Mouse (Mus musculus) CH12.LX (cell line): ENCODE measurements around the gene H1fx. TPM values are rescaled to one million over a fixed set of nuclear protein-coding genes. Genes with fewer than 3 reads are reported as not detected.

ENCODE experiments used
- DNase-seq: peaks from one replicate; pipeline ENCODE4 v3.0.0-alpha.2; 2013; ENCODE audit errors: extremely low read depth
- H3K27ac ChIP-seq: 2 replicates; pipeline ENCODE4 v1.5.1; 2012; ENCODE audit warnings: low read depth, mild to moderate bottlenecking, control low read depth, moderate library complexity; ENCODE audit not compliant: insufficient read depth
- H3K27me3 ChIP-seq: replicated peaks from 2 replicates; pipeline ENCODE3; 2012; ENCODE audit warnings: inconsistent platforms
- H3K36me3 ChIP-seq, 2 experiments: replicated peaks in 1 of 2; 2 replicates each; pipeline versions ENCODE3 to v1.6.1; 2012; ENCODE audit warnings: inconsistent platforms in 1 of 2, low read length in 1 of 2, mild to moderate bottlenecking in 1 of 2, mixed read lengths in 1 of 2, moderate library complexity in 1 of 2; ENCODE audit not compliant: control insufficient read depth in 1 of 2, insufficient read depth in 1 of 2
- H3K4me1 ChIP-seq, 2 experiments: 2 replicates each; pipeline ENCODE4 v1.6.1; 2012; ENCODE audit warnings: inconsistent platforms in 1 of 2, moderate library complexity in 1 of 2; ENCODE audit not compliant: insufficient read depth in 2 of 2, control insufficient read depth in 1 of 2
- H3K4me2 ChIP-seq: 2 replicates; pipeline ENCODE4 v1.6.1; 2012; ENCODE audit warnings: low read depth, mild to moderate bottlenecking, control low read depth; ENCODE audit not compliant: poor library complexity, insufficient read depth, severe bottlenecking
- H3K4me3 ChIP-seq, 3 experiments: fragments of 150-350 bp in 1 of 3; sonication (generic) in 1 of 3; replicated peaks in 1 of 3; 2 replicates each; pipeline versions ENCODE3 to v1.5.1; 2011 to 2012; ENCODE audit warnings: low read depth in 2 of 3, low read length in 2 of 3, mild to moderate bottlenecking in 2 of 3, moderate library complexity in 2 of 3, control low read depth in 1 of 3, improper control_type of control experiment in 1 of 3, inconsistent platforms in 1 of 3, mixed read lengths in 1 of 3; ENCODE audit not compliant: poor library complexity in 1 of 3
- H3K79me2 ChIP-seq: replicated peaks from 2 replicates; pipeline ENCODE4 v1.6.1; 2012; ENCODE audit warnings: mild to moderate bottlenecking, moderate library complexity; ENCODE audit not compliant: control insufficient read depth, poor library complexity, insufficient read depth, severe bottlenecking; ENCODE audit errors: extremely low read depth
- H3K9ac ChIP-seq: 2 replicates; pipeline ENCODE4 v1.6.1; 2012; ENCODE audit warnings: low read depth, mild to moderate bottlenecking, control low read depth, moderate library complexity; ENCODE audit not compliant: insufficient read depth
- H3K9me3 ChIP-seq: replicated peaks from 2 replicates; pipeline ENCODE3; 2012; ENCODE audit warnings: low read length, inconsistent platforms, mixed read lengths
- BHLHE40 ChIP-seq: IDR thresholded peaks from 2 replicates; pipeline ENCODE4 v1.6.1; 2011; ENCODE audit warnings: mild to moderate bottlenecking, low read depth, low read length, improper control_type of control experiment
- CHD1 ChIP-seq: IDR thresholded peaks from 2 replicates; pipeline ENCODE4 v1.6.1; 2012; ENCODE audit warnings: low read depth, low read length, improper control_type of control experiment, inconsistent platforms
- CHD2 ChIP-seq: IDR thresholded peaks from 2 replicates; pipeline ENCODE4 v1.6.1; 2011; ENCODE audit warnings: low read length, improper control_type of control experiment
- CTCF ChIP-seq, 2 experiments: IDR thresholded peaks in 1 of 2; conservative IDR thresholded peaks in 1 of 2; 2 replicates each; pipeline ENCODE4 v1.5.1; 2011 to 2012; ENCODE audit warnings: low read depth in 2 of 2, low read length in 2 of 2, improper control_type of control experiment in 1 of 2, inconsistent platforms in 1 of 2, mild to moderate bottlenecking in 1 of 2, moderate library complexity in 1 of 2
- ELF1 ChIP-seq: IDR thresholded peaks from 2 replicates; pipeline ENCODE4 v1.6.1; 2014; ENCODE audit warnings: low read depth, mild to moderate bottlenecking, inconsistent platforms, low read length, improper control_type of control experiment
- EP300 ChIP-seq: IDR thresholded peaks from 2 replicates; pipeline ENCODE4 v1.6.1; 2011; ENCODE audit warnings: low read length, improper control_type of control experiment
- ETS1 ChIP-seq: conservative IDR thresholded peaks from 2 replicates; pipeline ENCODE4 v1.6.1; 2012; ENCODE audit warnings: low read depth, mild to moderate bottlenecking, inconsistent platforms, low read length, improper control_type of control experiment, moderate library complexity
- HCFC1 ChIP-seq: IDR thresholded peaks from 2 replicates; pipeline ENCODE4 v1.6.1; 2012; ENCODE audit warnings: low read depth, mild to moderate bottlenecking, inconsistent platforms, low read length, improper control_type of control experiment
- IRF4 ChIP-seq: IDR thresholded peaks from 2 replicates; pipeline ENCODE4 v1.6.1; 2014; ENCODE audit warnings: low read depth, mild to moderate bottlenecking, inconsistent platforms, low read length, improper control_type of control experiment
- JUN ChIP-seq: IDR thresholded peaks from 2 replicates; pipeline ENCODE4 v1.6.1; 2011; ENCODE audit warnings: low read depth, mild to moderate bottlenecking, low read length, improper control_type of control experiment, moderate library complexity; ENCODE audit not compliant: insufficient read depth
- JUND ChIP-seq: conservative IDR thresholded peaks from 2 replicates; pipeline ENCODE4 v1.6.1; 2011; ENCODE audit warnings: low read depth, low read length, improper control_type of control experiment
- KAT2A ChIP-seq: IDR thresholded peaks from 2 replicates; pipeline ENCODE4 v1.6.1; 2012; ENCODE audit warnings: low read length, improper control_type of control experiment, inconsistent platforms; ENCODE audit not compliant: insufficient replicate concordance
- MEF2A ChIP-seq: IDR thresholded peaks from 2 replicates; pipeline ENCODE4 v1.6.1; 2014; ENCODE audit warnings: low read depth, mild to moderate bottlenecking, inconsistent platforms, low read length, improper control_type of control experiment, borderline replicate concordance
- NELFE ChIP-seq: IDR thresholded peaks from 2 replicates; pipeline ENCODE4 v1.6.1; 2011; ENCODE audit warnings: low read depth, low read length, improper control_type of control experiment
- POLR2AphosphoS2 ChIP-seq: IDR thresholded peaks from 2 replicates; pipeline ENCODE4 v1.6.1; 2011; ENCODE audit warnings: low read depth, low read length, improper control_type of control experiment
- RAD21 ChIP-seq: IDR thresholded peaks from 2 replicates; pipeline ENCODE4 v1.6.1; 2011; ENCODE audit warnings: low read depth, mild to moderate bottlenecking, low read length, improper control_type of control experiment, moderate library complexity
- RCOR1 ChIP-seq: conservative IDR thresholded peaks from 2 replicates; pipeline ENCODE4 v1.6.1; 2012; ENCODE audit warnings: low read depth, mild to moderate bottlenecking, inconsistent platforms, low read length, improper control_type of control experiment
- SMC3 ChIP-seq: IDR thresholded peaks from 2 replicates; pipeline ENCODE4 v1.6.1; 2011; ENCODE audit warnings: low read depth, low read length, improper control_type of control experiment
- TBP ChIP-seq: conservative IDR thresholded peaks from 2 replicates; pipeline ENCODE4 v1.6.1; 2011; ENCODE audit warnings: low read depth, low read length, improper control_type of control experiment
- TCF12 ChIP-seq: IDR thresholded peaks from 2 replicates; pipeline ENCODE4 v1.6.1; 2014; ENCODE audit warnings: low read depth, mild to moderate bottlenecking, inconsistent platforms, low read length, improper control_type of control experiment
- UBTF ChIP-seq: IDR thresholded peaks from 2 replicates; pipeline ENCODE4 v1.6.1; 2012; ENCODE audit warnings: low read depth, mild to moderate bottlenecking, inconsistent platforms, low read length, improper control_type of control experiment, moderate library complexity
- USF1 ChIP-seq: IDR thresholded peaks from 2 replicates; pipeline ENCODE4 v1.6.1; 2014; ENCODE audit warnings: low read depth, mild to moderate bottlenecking, inconsistent platforms, low read length, improper control_type of control experiment
- USF2 ChIP-seq: conservative IDR thresholded peaks from 2 replicates; pipeline ENCODE4 v1.6.1; 2011; ENCODE audit warnings: low read depth, low read length, improper control_type of control experiment
- ZKSCAN1 ChIP-seq: IDR thresholded peaks from 2 replicates; pipeline ENCODE4 v1.6.1; 2012; ENCODE audit warnings: low read depth, inconsistent platforms, low read length, improper control_type of control experiment, borderline replicate concordance
- ZMIZ1 ChIP-seq: IDR thresholded peaks from 2 replicates; pipeline ENCODE4 v1.6.1; 2012; ENCODE audit warnings: low read depth, mild to moderate bottlenecking, inconsistent platforms, low read length, improper control_type of control experiment
- ZNF384 ChIP-seq: IDR thresholded peaks from 2 replicates; pipeline ENCODE4 v1.6.1; 2012; ENCODE audit warnings: low read depth, low read length, improper control_type of control experiment, inconsistent platforms
- dilution Hi-C: fragments of 300-500 bp; cut with MboI; formaldehyde crosslinking; loops from 2 replicates; pipeline ENCODE4 v1.14.3; 2020; ENCODE audit warnings: low sequenced_read_pairs; ENCODE audit not compliant: extremely low pct_unique_long_range_greater_than_20kb, extremely low pct_ligation_motif_present
- in situ Hi-C: fragments of 300-500 bp; cut with MboI; formaldehyde crosslinking; loops from 3 replicates; pipeline ENCODE4 v1.14.3; 2019; ENCODE audit warnings: low sequenced_read_pairs, low pct_ligation_motif_present, low pct_unique_long_range_greater_than_20kb, mixed read lengths
- polyA plus RNA-seq: library from polyadenylated mRNA; unstranded; fragments of >175 nt; gene quantifications from 2 replicates; pipeline ENCODE4 v1.2.1, GENCODE M21; 2012; ENCODE audit warnings: low read depth; ENCODE audit not compliant: insufficient read length
- total RNA-seq, 2 experiments: library from RNA; depleted of rRNA; stranded (reverse); fragments of 300-350 nt in 1 of 2; fragments of >200 nt in 1 of 2; gene quantifications; 2 replicates each; pipeline ENCODE4 v1.2.3; 2012 to 2014

H1fx gene
- total and polyA plus RNA-seq, 3 experiments = 0.08 TPM; not detected in 2

DNA sequence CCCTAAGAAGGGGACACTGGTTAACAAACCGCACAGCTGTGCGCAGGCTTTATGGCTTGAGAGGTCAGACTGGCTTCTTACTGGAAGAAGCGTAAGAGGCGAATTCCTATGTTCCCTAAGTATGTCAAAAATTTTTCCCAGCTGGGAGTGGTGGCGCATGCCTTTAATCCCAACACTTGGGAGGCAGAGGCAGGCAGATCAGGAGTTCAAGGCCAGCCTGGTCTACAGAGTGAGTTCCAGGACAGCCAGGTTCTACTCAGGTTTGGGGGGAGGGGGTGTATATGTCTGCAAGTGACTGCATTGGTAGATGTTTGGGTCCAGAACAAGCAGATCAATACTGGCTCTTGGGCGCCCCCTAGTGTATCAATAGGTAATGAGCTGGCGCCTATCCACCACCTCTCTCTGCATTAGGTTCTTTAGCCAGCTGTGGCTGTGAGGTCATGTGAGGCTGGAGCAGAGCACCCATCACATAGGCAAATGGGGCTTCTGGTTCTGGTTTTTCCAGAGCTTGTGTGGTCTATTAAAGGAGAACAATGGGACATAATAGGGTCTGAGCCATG is 16.3 kb upstream of the H1fx start:
- H3K9me3 ChIP-seq = no peaks in the 10 kb centered on the region
- H3K4me2 ChIP-seq = no peak overlapping the region
- no peaks in the 10 kb centered on the region; the same call in 1 of the 2 replicates for H3K79me2 ChIP-seq
- in situ Hi-C loops (no loop called here), dilution Hi-C loops (no loop called here)
- peaks cover 39 to 51% of the 10 kb centered on the region in 2 experiments for H3K36me3 ChIP-seq
- H3K27me3 ChIP-seq = no peaks in the 10 kb centered on the region
- peak; percentile 86 for DNase-seq
- no peak overlapping the region for H3K4me3 ChIP-seq
- no peak overlapping the region for H3K9ac ChIP-seq
- TF ChIP-seq ELF1 (no peak), CHD1 (no peak), KAT2A (no peak), ZMIZ1 (no peak), NELFE (0 out of 2 replicates have a peak, but pooled peaks have one; percentile 17), MEF2A (no peak), TCF12 (no peak), CHD2 (no peak), BHLHE40 (peak; percentile 25; the same call in 1 of the 2 replicates), HCFC1 (no peak), USF2 (no peak), RCOR1 (no peak), UBTF (no peak), ZKSCAN1 (no peak), USF1 (no peak), JUN (no peak), RAD21 (peak; percentile 80), CTCF (conservative IDR thresholded peaks at IDR 0.05 in 1 of 2, IDR thresholded peaks at IDR 0.05 in 1 of 2; ENCODE audit: low read depth in 2 of 2, low read length in 2 of 2) (peak; percentile 19 to 87; a peak in 2 of 4 replicates), SMC3 (peak; percentile 79), ZNF384 (no peak)
- H3K4me1 ChIP-seq = peaks cover 0 to 8% of the 10 kb centered on the region in 2 experiments; a peak in 2 of 4 replicates
- H3K27ac ChIP-seq = no peak overlapping the region

DNA sequence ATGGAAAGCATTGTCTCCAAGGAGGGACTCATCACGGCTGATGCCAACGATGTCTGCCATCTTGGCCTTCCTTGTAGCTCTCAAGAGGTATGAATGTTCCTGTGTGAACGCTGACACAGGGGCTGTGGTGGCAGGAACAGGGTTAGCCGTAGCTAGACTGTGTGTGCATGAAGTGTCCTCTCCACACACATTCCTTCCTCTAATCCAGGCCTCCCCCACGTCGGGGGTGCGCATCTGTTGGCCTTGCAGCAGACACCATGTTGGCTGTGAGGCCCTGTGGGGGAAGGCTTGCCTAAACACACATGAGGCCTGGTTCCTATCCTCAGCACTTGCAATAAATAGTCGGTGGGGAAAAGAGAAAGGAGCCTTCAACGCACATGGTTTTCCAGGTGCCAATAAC is 15.2 kb upstream of the H1fx start:
- Histone ChIP-seq H3K9me3 (no peaks in the 10 kb centered on the region), H3K4me2 (no peak overlapping the region), H3K27me3 (no peaks in the 10 kb centered on the region), H3K4me3 (no peak overlapping the region), H3K36me3 (peaks cover 27 to 39% of the 10 kb centered on the region in 2 experiments), H3K79me2 (no peaks in the 10 kb centered on the region; the same call in 1 of the 2 replicates), H3K27ac (no peak overlapping the region), H3K9ac (no peak overlapping the region), H3K4me1 (peaks cover 0 to 8% of the 10 kb centered on the region in 2 experiments; a peak in 2 of 4 replicates)
- in situ Hi-C loops = no loop called here
- DNase-seq = no peak
- dilution Hi-C loops = no loop called here
- no peak for TF ChIP-seq JUND
- no peak for TF ChIP-seq KAT2A
- TF ChIP-seq TBP = no peak
- no peak for TF ChIP-seq BHLHE40
- TF ChIP-seq RCOR1 = no peak
- no peak for TF ChIP-seq EP300
- TF ChIP-seq USF2 = no peak
- TF ChIP-seq ELF1 = no peak
- TF ChIP-seq ETS1 = no peak
- no peak for TF ChIP-seq ZMIZ1
- TF ChIP-seq TCF12 = no peak
- no peak for TF ChIP-seq UBTF
- no peak for TF ChIP-seq HCFC1
- no peak for TF ChIP-seq MEF2A
- no peak for TF ChIP-seq CHD2
- TF ChIP-seq POLR2AphosphoS2 = no peak
- no peak for TF ChIP-seq IRF4
- no peak for TF ChIP-seq USF1
